Mouse (Mus musculus) CH12.LX (cell line): ENCODE results near the gene Sfxn3.

ENCODE experiments used
- BHLHE40 ChIP-seq: IDR thresholded peaks from 2 replicates; pipeline ENCODE4 v1.6.1; 2011; ENCODE audit warnings: mild to moderate bottlenecking, low read depth, low read length, improper control_type of control experiment
- CHD2 ChIP-seq: IDR thresholded peaks from 2 replicates; pipeline ENCODE4 v1.6.1; 2011; ENCODE audit warnings: low read length, improper control_type of control experiment
- CTCF ChIP-seq, 2 experiments: IDR thresholded peaks in 1 of 2; conservative IDR thresholded peaks in 1 of 2; 2 replicates each; pipeline ENCODE4 v1.5.1; 2011 to 2012; ENCODE audit warnings: low read depth in 2 of 2, low read length in 2 of 2, improper control_type of control experiment in 1 of 2, inconsistent platforms in 1 of 2, mild to moderate bottlenecking in 1 of 2, moderate library complexity in 1 of 2
- EP300 ChIP-seq: IDR thresholded peaks from 2 replicates; pipeline ENCODE4 v1.6.1; 2011; ENCODE audit warnings: low read length, improper control_type of control experiment
- ETS1 ChIP-seq: conservative IDR thresholded peaks from 2 replicates; pipeline ENCODE4 v1.6.1; 2012; ENCODE audit warnings: low read depth, mild to moderate bottlenecking, inconsistent platforms, low read length, improper control_type of control experiment, moderate library complexity
- KAT2A ChIP-seq: IDR thresholded peaks from 2 replicates; pipeline ENCODE4 v1.6.1; 2012; ENCODE audit warnings: low read length, improper control_type of control experiment, inconsistent platforms; ENCODE audit not compliant: insufficient replicate concordance
- MAFK ChIP-seq: IDR thresholded peaks from 2 replicates; pipeline ENCODE4 v1.6.1; 2011; ENCODE audit warnings: low read length, improper control_type of control experiment; ENCODE audit not compliant: insufficient replicate concordance
- MEF2A ChIP-seq: IDR thresholded peaks from 2 replicates; pipeline ENCODE4 v1.6.1; 2014; ENCODE audit warnings: low read depth, mild to moderate bottlenecking, inconsistent platforms, low read length, improper control_type of control experiment, borderline replicate concordance
- POLR2A ChIP-seq: IDR thresholded peaks from 2 replicates; pipeline ENCODE4 v1.6.1; 2011; ENCODE audit warnings: low read depth, mild to moderate bottlenecking, improper control_type of control experiment, low read length
- POLR2AphosphoS2 ChIP-seq: IDR thresholded peaks from 2 replicates; pipeline ENCODE4 v1.6.1; 2011; ENCODE audit warnings: low read depth, low read length, improper control_type of control experiment
- USF1 ChIP-seq: IDR thresholded peaks from 2 replicates; pipeline ENCODE4 v1.6.1; 2014; ENCODE audit warnings: low read depth, mild to moderate bottlenecking, inconsistent platforms, low read length, improper control_type of control experiment
- ZKSCAN1 ChIP-seq: IDR thresholded peaks from 2 replicates; pipeline ENCODE4 v1.6.1; 2012; ENCODE audit warnings: low read depth, inconsistent platforms, low read length, improper control_type of control experiment, borderline replicate concordance

GRCm38 (mm10) chr19:45024775-45025174 lies 22.5 kb upstream of the Sfxn3 start:
- TF ChIP-seq ZKSCAN1 (no peak), POLR2AphosphoS2 (no peak), CTCF (conservative IDR thresholded peaks at IDR 0.05 in 1 of 2, IDR thresholded peaks at IDR 0.05 in 1 of 2; ENCODE audit: low read depth in 2 of 2, low read length in 2 of 2) (no peak), EP300 (no peak), KAT2A (no peak), ETS1 (no peak), MEF2A (no peak), CHD2 (no peak), POLR2A (no peak), MAFK (no peak), USF1 (no peak), BHLHE40 (no peak)
